Mouse (Mus musculus): ENCODE measurements around the gene Gm45716. TPM values are rescaled to one million over a fixed set of nuclear protein-coding genes. Genes with fewer than 3 reads are reported as not detected.

Gm45716 gene
- polyA plus RNA-seq (2012; rRNA removed) = 2.4 and 3.5 TPM in 2 replicates

DNA sequence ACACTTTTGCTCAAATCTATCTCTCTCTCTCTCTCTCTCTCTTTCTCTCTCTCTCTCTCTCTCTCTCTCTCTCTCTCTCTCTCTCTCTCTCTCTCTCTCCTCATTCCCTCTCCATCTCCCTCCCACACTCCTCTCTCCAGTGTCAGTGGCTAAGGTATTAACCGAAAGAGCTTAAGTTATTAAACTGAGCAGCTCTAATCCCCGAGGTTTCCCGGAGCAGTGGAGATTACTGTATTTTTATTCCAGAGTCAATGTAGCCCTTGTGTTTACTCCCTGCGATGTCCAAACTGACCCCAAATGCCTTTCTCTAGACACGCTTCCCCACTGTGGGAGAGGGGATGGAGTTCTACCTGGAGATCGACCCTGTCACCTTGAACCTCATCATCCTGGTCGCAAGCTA is at the start of gene Gm45716:
Gene Gm45716, plus strand, starts transcription at position 243 of the 400 bp plus-strand sequence.
- no peak for DNase-seq (ENCODE audit: low spot score)

DNA sequence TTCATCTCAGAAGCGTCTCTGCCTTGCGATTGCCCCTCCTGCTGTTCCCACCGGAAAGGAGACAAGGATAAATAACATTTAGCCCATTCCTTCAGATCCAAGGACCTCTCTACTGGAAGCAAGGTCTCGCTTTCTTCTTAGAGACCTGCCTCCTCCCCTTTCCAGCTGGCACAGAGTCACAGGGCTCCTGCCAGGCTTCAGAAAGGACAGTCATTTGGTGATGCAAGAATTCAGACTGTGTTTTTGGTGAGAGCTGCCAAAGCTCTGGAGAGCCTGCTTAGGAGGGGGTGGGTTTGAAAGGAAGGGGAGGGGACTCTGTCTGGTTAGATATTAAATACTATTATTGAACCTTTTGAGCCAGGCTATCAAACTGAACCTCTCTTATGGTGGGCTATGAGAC is 45.1 kb upstream of the Gm45716 start:
- DNase-seq (ENCODE audit: low spot score) = no peak

DNA sequence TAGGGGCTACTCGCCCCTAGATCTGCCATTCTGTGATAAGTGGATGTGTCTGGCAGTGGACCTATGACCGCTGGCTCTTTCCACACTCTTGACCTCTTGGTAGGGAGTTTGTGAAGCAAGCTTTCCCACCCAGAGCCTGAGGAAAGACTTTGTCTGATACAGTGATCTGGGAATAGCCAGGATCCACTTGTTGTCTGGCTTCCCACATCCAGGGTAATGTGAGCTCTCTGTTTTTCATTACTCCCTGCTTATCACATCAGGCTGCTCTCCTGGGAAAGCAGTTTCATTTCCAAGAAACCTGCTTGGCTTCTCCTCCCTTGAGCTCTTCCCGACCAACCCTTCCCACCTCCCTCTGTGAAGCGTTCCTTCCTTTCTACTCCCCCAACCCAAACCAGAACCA is 44.5 kb upstream of the Gm45716 start:
- no peak for DNase-seq (ENCODE audit: low spot score)

DNA sequence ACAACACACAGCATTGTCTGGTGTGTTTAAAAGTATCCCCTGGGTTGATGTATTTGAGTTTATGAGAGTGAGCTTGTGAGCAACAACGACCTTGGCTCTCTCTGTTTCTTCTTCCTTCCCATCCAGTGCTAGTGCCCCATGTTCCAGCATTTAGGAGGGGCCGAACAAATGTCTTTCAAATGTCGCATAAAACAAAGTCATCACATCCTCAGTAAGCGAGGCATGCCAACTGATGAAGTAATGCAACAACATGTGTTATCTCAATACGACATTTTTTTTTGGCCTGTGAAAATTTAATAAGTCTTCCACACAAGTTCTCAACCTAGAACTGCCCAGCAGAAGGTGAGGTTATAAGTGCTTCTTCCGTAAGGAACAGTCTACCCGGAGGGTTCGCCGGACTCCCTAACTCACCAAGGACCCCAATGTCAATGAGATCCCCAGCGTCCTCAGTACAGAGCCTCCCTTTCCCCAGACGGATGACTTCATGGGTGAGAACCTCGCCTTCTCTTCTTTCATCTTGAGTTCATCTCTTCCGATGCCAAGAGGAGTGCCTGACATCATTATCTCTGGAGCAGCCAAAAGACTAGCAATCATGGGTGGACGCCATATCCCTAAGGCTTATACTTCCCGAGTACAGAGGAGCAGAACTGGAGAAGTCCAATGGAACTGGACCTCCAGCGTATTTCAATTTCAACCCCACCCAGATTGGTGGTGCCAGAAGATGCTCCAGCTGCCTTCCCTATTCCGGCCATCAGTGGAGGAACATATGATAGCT is 41.2 kb upstream of the Gm45716 start:
- DNase-seq (ENCODE audit: low spot score) = no peak

DNA sequence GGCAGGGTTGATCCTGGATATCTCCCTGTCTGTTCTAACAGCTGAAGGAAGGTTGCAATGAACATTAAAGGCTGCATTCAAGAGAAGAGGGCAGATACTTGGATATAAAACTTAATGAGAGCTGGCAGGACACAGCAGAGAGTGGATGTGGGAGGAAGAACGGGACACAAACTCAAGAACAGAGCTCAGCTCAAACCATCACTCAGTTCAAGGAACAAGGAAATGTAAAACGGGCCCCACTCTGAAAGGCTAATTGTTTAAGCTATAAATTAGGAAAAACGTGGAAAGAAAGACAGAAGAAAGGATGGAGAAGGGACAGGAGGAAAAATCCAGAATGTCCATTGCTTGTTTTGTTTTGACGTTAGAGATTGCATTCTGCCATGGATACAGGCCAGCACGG is 32.4 kb upstream of the Gm45716 start:
- DNase-seq (ENCODE audit: low spot score) = no peak

DNA sequence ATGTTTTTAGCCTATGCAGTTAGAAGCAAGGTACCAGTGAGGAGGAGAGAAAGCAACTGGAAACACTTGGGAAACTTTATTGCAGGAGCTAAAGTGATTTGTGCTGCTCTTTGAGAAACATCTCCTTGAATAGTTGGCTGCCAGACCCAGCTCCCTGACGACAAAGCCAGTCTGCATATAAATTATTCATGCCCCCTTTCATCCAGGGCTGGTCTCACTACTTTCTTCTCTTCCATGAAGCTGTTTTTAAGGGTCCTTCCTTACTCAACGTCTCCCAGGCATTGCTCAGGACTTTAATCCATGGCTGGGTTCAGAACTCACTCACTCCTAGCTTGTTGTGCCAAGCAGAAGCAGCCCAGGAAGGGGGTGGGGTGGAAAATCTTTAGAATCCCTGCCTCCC is 32.0 kb upstream of the Gm45716 start:
- DNase-seq (ENCODE audit: low spot score) = no peak

DNA sequence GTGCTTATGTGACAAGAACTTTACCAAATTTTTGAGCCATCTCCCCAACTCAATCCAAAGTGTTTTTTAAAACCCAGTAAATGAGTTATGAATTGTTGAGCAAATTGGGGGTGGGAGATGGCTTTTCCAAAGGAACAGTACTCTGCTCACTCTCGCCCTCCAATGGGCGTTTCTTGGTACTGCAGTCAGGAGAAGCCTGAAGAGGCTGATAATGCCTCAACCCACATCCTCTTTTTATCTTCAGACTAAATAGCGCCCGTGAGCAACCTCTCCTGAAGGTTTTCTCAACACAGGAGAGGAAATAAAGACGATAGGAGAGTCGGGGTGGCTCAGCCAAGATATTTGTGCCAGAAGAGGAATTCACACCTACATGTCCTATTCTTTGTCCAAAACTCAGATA is 19.7 kb upstream of the Gm45716 start:
- DNase-seq (ENCODE audit: low spot score) = no peak

DNA sequence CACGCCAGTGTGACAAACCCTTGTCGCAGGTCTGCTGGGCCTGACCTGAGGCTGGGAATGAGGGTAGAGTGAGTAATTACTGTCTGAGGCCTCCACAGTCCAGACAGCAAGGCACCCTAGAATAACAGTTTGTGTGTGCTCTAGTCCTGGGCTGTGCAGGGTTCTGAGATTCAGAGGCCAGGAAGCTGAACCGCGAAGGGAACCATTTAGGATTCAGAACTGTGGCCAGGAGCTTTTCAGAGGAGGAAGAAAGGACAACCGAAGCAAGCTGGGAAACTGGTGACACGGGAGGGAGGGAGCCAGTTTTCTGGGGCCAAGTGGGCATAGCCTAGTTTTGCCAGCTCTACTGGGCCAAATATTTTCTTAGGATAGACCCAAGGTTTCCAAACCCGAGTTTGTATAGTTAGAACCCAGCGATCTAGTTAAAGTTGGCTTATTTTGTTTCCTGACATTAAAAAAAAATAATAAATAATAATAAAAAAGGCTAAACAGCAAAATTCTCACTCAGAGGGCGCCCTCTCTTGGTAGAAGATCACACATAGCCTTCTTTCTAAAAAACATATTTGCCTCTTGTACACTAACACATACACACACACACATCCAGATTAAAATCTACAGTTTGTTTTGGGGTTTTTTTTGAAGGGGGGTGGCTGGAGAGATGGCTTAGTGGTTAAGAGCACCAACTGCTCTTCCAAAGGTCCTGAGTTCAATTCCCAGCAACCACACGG is 19.0 kb upstream of the Gm45716 start:
- no peak for DNase-seq (ENCODE audit: low spot score)

DNA sequence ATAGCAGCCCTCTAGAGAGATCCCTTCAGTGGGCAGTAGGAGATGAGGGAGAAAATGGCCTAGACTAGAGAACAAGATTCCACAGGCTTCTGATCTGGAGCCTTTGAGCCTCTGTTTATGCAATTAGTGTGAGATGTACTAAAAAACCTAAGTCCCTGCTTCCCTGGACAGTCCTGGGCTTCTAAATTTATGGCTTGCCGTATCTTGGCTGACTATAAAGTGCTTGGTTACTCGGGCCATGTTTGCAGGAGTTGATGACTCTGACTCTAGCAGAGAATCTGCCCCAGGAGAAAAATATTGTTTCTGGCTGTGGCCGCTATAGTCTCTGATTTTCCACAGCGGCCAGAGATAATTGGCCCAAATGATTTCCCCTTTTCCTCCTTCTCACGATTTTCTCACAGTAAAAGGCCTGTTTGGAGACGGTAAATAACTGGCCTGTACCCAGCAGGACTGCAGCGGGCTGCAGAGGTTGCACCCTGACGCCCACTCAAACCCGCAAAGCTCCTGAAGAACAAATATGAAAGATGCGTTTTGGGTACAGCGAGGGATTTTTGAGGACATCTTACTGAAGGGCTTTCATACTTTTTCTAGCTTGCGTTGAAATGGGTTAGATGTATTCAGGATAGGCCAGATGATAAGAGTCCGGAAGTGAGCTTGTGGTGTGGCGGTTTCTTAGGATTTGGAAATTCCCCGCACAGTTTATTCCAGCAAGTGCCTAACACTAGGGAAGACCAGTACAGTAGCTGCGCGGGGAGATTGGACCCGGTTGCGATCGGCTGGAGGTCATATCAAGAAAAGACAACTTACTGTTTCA is 18.1 kb upstream of the Gm45716 start:
- no peak for DNase-seq (ENCODE audit: low spot score)

DNA sequence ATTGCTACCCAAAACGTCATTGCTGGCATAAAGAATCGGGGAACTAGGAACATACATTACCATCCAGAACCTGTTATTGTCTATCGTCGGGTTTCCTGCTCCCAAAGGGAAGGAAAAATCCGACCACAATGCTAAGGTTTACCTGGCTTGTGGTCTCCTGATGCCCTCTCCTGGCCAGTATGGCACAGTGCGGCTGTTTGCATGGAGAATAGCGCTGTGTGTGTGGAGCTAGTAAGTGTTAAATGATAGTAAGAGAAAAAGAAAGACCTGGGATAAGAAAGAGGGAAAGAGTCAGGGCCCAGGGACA is 17.5 kb upstream of the Gm45716 start:
- no peak for DNase-seq (ENCODE audit: low spot score)

DNA sequence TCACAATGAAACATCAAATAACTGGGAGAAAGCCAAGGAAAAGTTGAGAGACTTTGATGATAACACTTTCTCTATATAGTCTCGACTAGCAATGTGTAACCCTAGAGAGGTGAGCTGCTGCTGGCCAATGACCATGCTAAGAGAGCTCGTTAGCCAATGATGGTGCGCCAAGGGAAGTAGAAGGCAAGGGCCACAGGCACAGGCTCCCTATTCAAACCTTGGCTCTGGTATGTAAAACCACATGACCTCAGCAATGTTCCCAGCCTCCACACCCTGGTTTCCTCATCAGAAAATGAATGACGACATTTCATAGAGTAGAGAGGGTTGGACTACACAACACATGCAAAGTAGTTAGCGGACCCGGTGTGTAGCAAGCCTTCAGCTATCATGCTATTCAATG is 15.2 kb upstream of the Gm45716 start:
- DNase-seq (ENCODE audit: low spot score) = no peak

DNA sequence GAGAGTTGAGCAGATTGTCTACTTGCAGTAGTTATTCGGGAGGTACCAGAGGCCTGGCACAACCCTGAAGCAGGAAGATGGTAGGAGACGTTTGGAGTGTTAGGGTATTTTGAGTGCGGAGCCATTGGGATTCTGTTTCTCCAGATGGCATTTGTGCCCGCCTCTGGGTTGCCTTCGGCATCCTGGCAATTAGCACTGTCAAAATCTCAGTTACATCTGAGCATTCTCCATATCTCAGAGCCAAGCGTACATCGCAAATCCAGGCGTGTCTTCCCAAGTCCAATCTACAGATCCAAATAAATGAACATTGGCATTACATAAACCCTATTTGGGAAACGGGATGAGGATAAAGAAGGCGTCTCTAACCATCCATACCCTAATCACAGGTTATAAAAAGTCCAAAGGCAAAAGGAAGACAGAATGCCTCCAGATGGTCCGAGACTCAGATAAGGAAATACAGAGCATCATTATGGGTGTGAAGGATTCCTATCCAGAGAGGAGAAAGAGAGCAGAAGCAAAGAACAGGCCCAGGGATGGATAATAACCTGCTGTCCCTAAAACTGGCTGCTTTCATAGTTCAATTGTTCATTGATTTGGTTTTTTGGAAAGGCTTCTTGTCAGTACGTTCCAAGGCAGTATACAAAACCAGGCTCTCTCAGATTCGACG is 11.7 kb upstream of the Gm45716 start:
- no peak for DNase-seq (ENCODE audit: low spot score)

DNA sequence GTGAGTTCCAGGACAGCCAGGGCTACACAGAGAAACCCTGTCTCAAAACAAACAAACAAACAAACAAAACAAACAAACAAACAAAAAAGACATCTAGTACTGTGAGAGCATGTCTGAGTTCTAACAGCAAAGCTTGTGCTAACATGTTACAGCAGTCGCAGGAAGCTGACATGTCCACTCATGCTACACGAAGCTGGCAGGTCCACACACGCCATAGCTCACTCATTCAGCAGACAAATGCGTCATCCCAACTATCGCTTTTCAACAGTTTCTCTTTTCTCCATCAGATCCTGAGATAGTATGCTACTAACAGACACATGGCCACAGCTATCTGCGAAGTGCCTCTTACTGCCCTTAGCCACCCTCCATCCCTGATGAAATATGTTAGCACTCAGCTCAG is 10.1 kb upstream of the Gm45716 start:
- DNase-seq (ENCODE audit: low spot score) = no peak

DNA sequence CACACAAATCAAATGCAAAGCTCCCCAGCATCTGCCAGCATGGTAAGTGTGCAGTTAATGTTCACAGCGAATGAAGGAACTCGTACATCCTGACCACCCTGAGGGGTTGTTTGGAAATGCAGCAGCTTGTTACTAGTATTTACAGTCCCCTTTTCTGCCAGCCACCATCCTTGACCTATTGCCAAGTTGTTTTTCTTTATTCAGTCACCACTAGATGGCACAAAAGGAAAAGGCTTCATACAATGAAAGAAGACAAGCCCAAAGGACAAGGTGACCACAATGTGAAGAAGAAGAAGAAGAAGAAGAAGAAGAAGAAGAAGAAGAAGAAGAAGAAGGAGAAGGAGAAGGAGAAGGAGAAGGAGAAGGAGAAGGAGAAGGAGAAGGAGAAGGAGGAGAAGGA is 4.1 kb upstream of the Gm45716 start:
- DNase-seq (ENCODE audit: low spot score) = no peak

DNA sequence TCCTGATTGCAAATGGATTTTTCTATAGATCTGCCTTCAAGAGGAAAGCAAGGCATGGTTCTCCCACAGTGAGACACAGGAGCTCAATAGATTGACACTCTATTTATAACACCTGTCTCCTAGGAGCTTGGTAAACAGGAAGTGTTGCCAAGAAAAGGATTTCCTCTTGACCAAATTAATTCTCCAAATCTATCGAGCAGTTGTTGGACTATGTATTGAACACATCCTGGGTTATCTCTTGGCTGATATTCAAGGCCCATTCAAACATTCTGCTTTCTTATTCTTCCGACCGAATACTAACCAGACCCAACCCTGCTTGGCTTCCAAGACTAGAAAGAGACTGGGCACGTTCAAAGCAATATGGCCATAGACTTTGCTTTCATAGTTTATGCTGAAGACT is 2.7 kb upstream of the Gm45716 start:
- DNase-seq (ENCODE audit: low spot score) = no peak

DNA sequence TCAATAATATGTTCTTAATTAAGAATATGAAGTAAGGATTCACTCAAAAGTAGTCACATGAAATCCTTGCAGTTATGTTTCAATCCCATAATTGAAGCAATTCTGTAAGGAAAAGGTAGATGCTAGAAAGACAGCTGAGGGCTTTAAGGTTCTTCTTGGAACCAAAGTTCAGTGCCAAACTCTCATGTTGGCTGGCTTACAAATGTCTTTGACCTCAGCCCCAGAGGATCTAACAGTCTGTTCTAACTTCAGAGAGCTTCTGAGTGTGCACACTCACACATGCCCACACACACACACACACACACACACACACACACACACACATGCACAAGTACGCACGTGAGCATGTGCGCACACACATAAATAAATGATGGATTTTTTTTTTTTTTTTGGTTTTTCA is 2.7 kb downstream of the Gm45716 start:
- no peak for DNase-seq (ENCODE audit: low spot score)

DNA sequence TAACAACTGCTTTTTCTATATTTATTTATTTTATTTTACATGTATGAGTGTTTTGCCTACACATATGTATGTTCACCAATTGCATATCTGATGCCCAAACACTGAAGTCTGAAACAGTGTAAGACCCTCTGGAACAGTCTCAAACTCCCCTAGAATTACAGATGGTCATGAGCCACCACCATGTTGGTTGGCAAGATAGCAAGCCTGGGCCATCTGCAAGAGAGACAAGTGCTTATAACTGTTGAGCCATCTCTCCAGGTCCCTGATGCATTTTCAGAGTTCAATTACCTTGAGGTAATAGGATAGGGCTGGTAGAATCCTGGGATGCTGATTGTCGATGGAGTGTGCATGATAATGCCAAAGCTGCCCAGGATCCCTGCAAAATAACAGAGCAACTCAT is 7.5 kb downstream of the Gm45716 start:
- no peak for DNase-seq (ENCODE audit: low spot score)

DNA sequence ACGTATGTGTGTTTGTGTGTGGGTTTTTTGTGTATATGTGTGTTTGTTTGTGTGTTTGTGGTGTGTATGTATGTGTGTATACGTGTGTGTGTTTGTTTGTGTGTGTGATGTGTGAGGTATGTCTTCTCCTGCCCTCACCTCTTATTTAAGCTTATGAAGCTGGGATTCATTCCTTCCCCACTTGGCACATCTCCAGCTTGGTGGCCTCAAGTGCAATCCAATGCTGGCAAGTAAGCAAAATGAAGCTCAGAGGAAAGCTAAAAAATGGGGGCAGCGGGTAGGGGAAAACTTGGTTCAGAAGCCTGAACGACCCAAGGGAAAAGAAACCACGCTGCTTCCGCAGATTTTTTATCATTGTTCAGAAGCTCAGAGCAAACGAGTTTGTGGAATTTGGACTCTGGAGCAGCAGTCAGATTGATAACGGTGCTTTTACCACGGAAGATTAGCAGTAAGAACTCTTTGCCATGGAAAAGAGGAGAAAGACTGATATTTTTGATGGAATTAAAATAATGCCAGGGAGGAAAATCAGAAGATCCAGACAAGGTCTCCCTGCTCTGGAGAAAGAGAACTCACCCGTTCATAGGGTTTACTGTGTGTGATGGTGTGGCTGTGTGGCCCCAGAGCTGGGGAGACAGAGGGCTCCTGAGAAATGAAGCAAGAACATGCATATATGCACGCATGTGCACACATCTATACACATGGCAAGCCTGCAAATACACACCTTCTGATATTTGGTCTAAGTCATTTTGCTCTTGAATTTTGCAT is 8.5 kb downstream of the Gm45716 start:
- DNase-seq (ENCODE audit: low spot score) = no peak

DNA sequence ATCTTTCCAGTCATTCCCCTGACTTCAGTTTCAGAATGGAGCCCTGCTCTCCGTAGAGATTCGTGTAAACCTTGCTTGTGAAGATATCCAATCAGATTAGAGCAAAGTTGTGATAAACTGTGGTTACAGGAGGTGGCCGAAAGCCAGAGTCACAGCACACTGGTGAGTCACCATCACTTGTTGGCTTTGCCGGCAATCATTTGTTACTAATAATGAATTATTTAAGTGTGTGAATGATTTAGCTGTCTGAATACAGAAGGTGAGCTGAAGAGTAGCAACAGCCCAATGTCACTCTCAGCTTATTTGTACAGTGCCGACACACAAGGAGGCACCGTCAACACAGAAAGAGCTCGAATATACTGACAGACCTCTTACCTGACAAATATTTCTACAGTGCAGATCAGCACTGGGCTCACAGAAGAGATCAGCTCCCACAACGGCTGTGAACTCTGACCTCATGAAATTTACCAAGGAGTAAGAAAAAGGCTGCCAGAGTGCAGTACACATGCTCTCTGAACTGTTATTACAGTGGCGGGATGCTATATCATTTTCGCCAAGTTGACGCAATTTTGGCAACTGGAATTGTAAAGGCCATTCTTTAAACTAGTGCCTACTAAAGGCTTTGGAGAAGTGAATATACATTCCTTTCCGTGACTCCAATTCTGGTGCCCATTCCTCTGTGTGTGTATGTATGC is 9.2 kb downstream of the Gm45716 start:
- DNase-seq (ENCODE audit: low spot score) = no peak

DNA sequence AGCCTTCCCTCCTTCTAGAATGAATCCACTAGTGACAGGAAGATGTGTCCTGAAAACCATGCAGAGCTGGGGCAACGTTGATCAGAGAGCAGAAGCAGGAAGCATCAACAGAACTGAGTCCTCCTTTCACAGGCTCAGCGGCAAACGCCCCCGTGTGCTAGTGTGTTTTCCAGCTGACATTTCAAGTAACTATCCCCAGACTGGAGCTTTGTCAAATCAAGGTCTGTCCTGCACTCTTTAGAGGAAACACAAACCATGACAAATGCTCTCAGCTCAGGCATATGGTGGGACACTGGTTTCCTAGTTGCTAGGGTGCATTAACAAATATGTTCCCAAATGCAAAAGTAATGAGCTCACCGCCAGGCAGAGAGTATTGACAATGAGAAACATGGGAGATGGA is 10.6 kb downstream of the Gm45716 start:
- no peak for DNase-seq (ENCODE audit: low spot score)

DNA sequence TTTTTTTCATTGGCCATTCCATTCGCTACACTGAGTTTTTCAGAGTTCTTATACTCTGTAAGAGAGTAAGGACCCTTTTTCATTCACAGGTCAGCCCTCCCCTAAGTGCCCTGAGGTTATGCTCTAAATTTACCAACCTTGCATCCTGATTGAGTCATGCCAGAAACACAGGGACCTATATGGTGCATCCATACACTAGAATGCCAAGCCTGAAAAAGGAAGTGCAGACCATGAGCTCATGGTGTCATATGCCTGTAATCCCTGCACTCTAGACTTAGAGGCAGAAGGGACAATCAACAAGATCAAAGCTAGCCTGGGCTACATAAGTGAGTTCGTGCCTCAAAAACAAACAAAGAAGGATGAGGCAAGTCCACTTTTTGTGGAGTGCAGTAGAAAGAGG is 13.3 kb downstream of the Gm45716 start:
- no peak for DNase-seq (ENCODE audit: low spot score)
